Mouse (Mus musculus) heart, embryonic 15.5 days (tissue): ENCODE data around the gene Zdbf2. TPM values are rescaled to one million over a fixed set of nuclear protein-coding genes. Genes with fewer than 3 reads are reported as not detected.
A peak's percentile ranks its signal among the peaks of the same experiment; 100 is the strongest.
"Not testable (repeated sequence)": the region's sequence is repeated elsewhere in the genome, so short reads cannot be mapped to it uniquely, and the experiment has no call there.

ENCODE experiments used
- ATAC-seq: fragments of 200-750 bp; cut with Nextera tagmentation; replicated peaks from 2 replicates; pipeline ENCODE4 v1.8.0; 2017; ENCODE audit warnings: low read depth, moderate TSS enrichment; ENCODE audit not compliant: insufficient number of reproducible peaks, insufficient read depth, low FRiP score
- H3K27ac ChIP-seq: fragments of 300-500 bp; sonication (generic); 2 replicates; pipeline ENCODE4 v1.5.1; 2015; ENCODE audit warnings: mild to moderate bottlenecking, inconsistent platforms
- H3K27me3 ChIP-seq: fragments of 300-500 bp; sonication (generic); 2 replicates; pipeline ENCODE4 v1.6.1; 2015; ENCODE audit warnings: inconsistent platforms
- H3K36me3 ChIP-seq: fragments of 300-500 bp; sonication (generic); 2 replicates; pipeline ENCODE4 v1.6.1; 2015; ENCODE audit warnings: mild to moderate bottlenecking, inconsistent platforms
- H3K4me1 ChIP-seq: fragments of 300-500 bp; sonication (generic); replicated peaks from 2 replicates; pipeline ENCODE4 v1.6.1; 2015; ENCODE audit warnings: inconsistent platforms
- H3K4me2 ChIP-seq: fragments of 300-500 bp; sonication (generic); 2 replicates; pipeline ENCODE4 v1.6.1; 2015; ENCODE audit warnings: inconsistent platforms, mild to moderate bottlenecking, moderate library complexity
- H3K4me3 ChIP-seq: fragments of 300-500 bp; sonication (generic); 2 replicates; pipeline ENCODE4 v1.5.1; 2015; ENCODE audit warnings: mild to moderate bottlenecking, inconsistent platforms
- H3K9ac ChIP-seq: fragments of 300-500 bp; sonication (generic); 2 replicates; pipeline ENCODE4 v1.6.1; 2015; ENCODE audit warnings: mild to moderate bottlenecking, inconsistent platforms
- H3K9me3 ChIP-seq: fragments of 300-500 bp; sonication (generic); replicated peaks from 2 replicates; pipeline ENCODE4 v1.6.1; 2016; ENCODE audit warnings: inconsistent platforms
- WGBS: fragments of 180-500 bp; shearing (Covaris S2); methylation state at CpG from one replicate; pipeline ENCODE4 v1.1.7; 2015; ENCODE audit warnings: mixed read lengths; 5-methylcytosine and 5-hydroxymethylcytosine counted together
- polyA plus RNA-seq: library from polyadenylated mRNA; unstranded; fragments of >200 nt; fragmentation: Nextera tagmentation; extraction: Ambion mirVana; gene quantifications from 2 replicates; pipeline ENCODE4 v1.2.1, GENCODE M21; 2015

Gene Zdbf2
- polyA plus RNA-seq, 1 experiment from 2014 or later: 6.2 TPM

DNA sequence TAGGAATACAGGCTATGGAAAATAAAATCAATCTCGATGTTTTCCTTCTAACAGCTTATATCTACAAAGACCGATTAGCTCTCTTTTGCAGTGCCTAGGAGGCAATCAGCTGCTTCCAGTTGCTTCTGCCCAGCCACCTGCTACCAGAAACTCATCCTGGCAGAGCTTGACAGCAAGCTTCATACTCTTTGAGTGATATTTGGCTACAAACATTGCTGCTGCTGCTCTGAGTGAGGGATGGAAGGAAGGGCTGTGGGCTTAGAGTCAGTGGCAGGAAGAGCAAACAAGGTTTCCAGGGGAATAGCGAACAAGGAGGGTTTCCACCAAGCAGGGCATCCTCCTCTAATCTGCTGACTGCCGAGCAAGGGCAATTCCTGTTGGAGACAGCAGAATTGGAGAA lies 7.6 kb upstream of the Zdbf2 start:
- Histone ChIP-seq H3K4me1 (no peaks in the 10 kb centered on the region), H3K9ac (no peak overlapping the region), H3K4me3 (no peak overlapping the region), H3K36me3 (no peaks in the 10 kb centered on the region), H3K4me2 (no peak overlapping the region), H3K27ac (no peak overlapping the region), H3K9me3 (no peaks in the 10 kb centered on the region), H3K27me3 (peaks cover 92% of the 10 kb centered on the region)
- 37% methylated on average over 4 of the region's 4 CpGs for WGBS
- ATAC-seq: no peak

DNA sequence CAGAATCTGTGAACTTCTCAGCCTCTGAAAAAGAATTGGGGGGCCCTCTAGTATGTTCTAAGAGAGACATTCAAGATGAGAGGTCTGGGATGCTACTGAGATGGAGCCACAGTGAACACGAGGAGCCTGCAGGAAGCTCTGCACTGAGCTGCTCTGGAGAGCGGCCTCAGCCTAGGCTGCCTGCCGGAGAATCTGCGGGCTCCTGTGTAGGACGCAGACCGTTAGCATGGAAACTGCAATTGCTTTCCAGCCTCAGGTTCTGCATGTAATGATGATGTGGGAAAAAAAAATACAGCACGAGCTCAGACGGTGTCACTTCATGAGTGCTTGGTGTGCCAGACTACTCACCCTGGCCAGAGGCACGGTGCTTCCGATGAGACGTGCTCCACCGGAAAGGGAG lies 6.9 kb upstream of the Zdbf2 start:
- Histone ChIP-seq H3K27me3 (peaks cover 91% of the 10 kb centered on the region), H3K4me1 (no peaks in the 10 kb centered on the region), H3K9me3 (no peaks in the 10 kb centered on the region), H3K9ac (no peak overlapping the region), H3K4me2 (no peak overlapping the region), H3K27ac (no peak overlapping the region), H3K4me3 (no peak overlapping the region), H3K36me3 (no peaks in the 10 kb centered on the region)
- whole genome bisulfite sequencing: 37% methylated on average over 12 of the region's 12 CpGs
- no peak for ATAC-seq

DNA sequence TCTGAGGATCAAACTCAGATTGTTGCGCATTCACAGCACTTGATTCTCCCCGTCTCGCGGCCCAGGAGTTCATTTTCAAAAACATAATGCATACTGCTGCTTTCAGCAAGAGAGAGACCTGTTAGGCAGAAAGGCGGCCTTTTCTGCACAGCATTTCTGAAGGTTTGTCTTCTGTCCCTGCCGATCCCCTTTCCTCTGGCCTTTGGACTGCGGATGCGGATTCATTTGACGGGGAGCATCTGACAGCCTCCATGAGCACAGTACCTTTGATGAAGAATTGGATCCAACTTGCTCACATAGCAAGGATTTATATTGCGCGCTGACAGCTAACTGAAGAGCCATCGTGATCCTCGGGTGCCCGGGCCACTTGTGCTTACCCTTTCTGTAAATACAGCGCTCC lies 6.3 kb upstream of the Zdbf2 start:
- no peak overlapping the region for H3K4me2 ChIP-seq
- no peaks in the 10 kb centered on the region for H3K9me3 ChIP-seq
- no peak for ATAC-seq
- H3K4me1 ChIP-seq: no peaks in the 10 kb centered on the region
- H3K27me3 ChIP-seq: peaks cover 93% of the 10 kb centered on the region
- H3K27ac ChIP-seq: no peak overlapping the region
- no peak overlapping the region for H3K9ac ChIP-seq
- H3K36me3 ChIP-seq: no peaks in the 10 kb centered on the region
- H3K4me3 ChIP-seq: no peak overlapping the region
- 37% methylated on average over 15 of the region's 15 CpGs for WGBS

DNA sequence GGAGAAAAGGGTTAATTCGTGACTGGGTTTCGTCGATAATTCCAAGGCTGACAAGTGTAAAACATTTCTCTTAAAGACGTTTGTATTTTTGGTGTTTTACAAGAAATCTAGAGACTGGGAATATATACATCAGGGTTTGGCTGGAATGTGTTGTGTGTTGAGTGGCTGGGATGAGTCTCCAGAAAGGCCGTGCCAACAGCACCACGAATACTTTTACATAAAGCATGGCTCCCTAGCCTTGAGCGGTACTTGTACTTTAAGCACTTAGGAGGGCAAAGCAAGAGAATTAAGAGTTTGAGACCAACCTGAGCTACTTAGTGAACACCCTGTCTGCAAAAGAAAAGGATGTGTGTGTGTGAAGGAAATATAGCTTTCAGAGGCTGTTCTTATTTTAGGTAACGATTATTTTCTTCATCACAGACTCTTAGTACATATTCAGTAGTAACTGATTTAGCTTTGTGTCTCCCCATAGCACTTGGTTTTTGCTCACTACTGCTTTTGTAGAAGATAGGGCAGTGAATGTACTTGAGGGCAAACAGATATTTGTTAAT lies 865 bp upstream of the Zdbf2 start:
- Histone ChIP-seq H3K9me3 (no peaks in the 10 kb centered on the region), H3K36me3 (no peaks in the 10 kb centered on the region), H3K27me3 (peaks cover 75% of the 10 kb centered on the region), H3K4me1 (peaks cover 10% of the 10 kb centered on the region), H3K4me3 (no peak overlapping the region), H3K27ac (no peak overlapping the region), H3K4me2 (no peak overlapping the region; the same call in 1 of the 2 replicates), H3K9ac (no peak overlapping the region)
- no peak for ATAC-seq
- 25% methylated on average over 8 of the region's 8 CpGs for WGBS

DNA sequence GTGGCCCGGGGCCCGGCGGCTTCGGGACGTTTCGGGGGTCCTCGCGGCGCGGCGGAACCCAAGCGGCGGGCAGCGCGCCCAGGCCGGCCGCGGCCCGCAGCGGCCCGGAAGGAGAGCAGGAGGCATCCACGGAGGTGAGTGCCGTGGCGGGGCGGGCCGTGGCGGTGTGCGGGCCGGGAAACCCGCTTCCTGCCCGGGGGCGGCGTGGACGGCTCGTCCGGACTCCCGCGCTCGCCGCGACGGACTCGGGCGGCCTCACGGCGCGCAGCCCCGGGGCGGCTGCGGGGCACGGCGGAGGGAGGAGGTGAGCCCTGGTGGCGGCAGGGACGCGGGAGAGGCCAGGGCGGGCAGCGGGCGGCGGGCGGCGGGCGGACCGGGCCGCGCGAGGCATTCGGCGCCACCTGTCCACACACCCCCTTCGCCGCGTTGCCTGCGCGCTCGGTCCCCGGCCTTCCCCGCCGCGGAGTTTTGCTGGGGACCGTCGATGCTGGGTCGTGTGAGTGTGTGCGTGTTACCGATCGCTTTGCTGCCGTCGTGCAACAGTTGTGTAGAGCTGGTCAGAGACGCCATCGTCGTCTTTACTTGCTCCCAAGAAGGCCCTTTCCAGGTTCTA lies 380 bp downstream of the Zdbf2 start:
- no peaks in the 10 kb centered on the region for H3K9me3 ChIP-seq
- H3K27ac ChIP-seq: peak overlapping the region; percentile 66
- H3K4me3 ChIP-seq: peak overlapping the region; percentile 68
- WGBS: under 1% methylated on average over 70 of the region's 89 CpGs
- peak overlapping the region; percentile 77 for H3K4me2 ChIP-seq
- H3K27me3 ChIP-seq: peaks cover 67% of the 10 kb centered on the region
- peak overlapping the region; percentile 77 for H3K9ac ChIP-seq
- H3K36me3 ChIP-seq: no peaks in the 10 kb centered on the region
- peak; percentile 43 for ATAC-seq
- peaks cover 10% of the 10 kb centered on the region for H3K4me1 ChIP-seq

DNA sequence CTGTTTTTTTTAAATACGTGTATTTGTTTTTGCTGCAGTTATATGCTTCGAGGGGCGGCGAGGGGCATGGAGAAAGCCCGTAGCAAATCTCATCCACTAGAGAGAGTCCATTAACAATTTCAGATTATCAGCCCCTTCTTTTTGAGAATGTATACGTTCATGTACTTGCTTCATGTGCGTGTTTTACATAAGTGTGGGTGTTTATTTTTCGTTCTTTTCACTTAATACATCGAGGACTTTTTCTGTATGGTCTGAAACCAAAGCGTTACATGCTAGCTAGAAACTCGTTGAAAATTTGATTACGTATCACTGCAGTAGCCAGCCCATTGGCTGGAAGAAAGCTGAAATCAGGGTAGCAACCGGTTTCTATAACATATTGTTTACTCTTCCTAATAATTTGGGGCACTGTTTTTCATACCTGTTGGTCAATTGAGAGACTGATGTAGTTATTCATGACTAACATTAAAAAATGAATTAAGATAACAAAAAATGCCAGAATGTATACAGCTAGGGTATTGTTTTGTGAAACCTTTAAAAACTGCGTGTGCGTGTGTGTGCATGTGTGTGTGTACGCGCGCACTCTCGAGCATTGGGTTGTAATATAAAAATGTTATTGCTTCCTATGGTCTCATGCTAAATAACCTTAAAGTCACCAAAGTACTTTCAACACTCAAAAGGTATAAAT lies 1.1 kb downstream of the Zdbf2 start:
- no peaks in the 10 kb centered on the region for H3K9me3 ChIP-seq
- H3K9ac ChIP-seq: peak overlapping the region; percentile 77
- no peaks in the 10 kb centered on the region for H3K36me3 ChIP-seq
- ATAC-seq: no peak
- peak overlapping the region; percentile 68 for H3K4me3 ChIP-seq
- peak overlapping the region; percentile 77 for H3K4me2 ChIP-seq
- no peak overlapping the region for H3K27ac ChIP-seq
- WGBS: 15% methylated on average over 19 of the region's 19 CpGs
- H3K4me1 ChIP-seq: peaks cover 10% of the 10 kb centered on the region
- peaks cover 61% of the 10 kb centered on the region for H3K27me3 ChIP-seq

DNA sequence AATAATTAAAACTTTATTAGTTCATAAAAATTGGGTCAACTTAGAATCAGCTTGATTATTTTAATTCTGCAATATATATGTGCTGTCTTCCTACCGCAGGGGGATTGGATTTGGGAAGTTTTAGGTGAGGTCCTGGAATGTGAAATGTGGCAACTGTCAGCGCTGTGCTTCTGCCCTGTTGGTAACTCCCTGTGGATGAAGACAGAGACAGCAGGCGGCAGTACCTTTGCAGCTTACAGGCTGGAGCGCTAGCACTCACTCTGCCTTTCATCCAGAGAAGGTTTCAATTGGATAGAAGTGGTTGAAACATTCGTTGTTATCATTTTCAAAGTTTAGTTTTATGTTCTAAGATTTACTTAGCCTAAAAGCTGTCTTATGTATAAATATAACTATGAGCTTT lies 5.0 kb downstream of the Zdbf2 start:
- Histone ChIP-seq H3K9ac (no peak overlapping the region), H3K36me3 (no peaks in the 10 kb centered on the region), H3K9me3 (no peaks in the 10 kb centered on the region), H3K27me3 (peaks cover 43% of the 10 kb centered on the region), H3K4me3 (no peak overlapping the region), H3K4me2 (no peak overlapping the region), H3K4me1 (peaks cover 6% of the 10 kb centered on the region), H3K27ac (no peak overlapping the region)
- no peak for ATAC-seq
- 29% methylated on average over 5 of the region's 5 CpGs for WGBS

DNA sequence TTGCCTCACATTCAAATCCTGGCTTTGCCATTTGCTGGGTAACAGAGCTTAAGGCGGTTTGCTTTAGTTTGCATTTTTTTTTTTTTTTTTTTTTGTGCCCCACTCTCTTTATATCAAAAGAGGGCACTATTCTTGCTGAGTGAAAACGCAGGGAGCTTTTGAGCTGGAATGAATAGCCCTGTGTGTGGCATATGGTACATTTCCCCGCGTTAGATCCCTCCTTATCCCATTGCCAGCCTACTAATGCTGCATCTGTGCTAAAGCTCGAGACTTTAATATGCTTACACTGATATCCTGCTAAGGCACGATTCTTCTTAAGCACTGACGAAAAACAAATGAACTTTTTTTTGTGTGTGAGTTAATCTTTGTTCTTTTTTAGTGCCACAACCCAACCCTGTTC lies 20.9 kb downstream of the Zdbf2 start:
- Histone ChIP-seq H3K4me3 (no peak overlapping the region), H3K27me3 (no peaks in the 10 kb centered on the region), H3K27ac (no peak overlapping the region), H3K9me3 (no peaks in the 10 kb centered on the region), H3K9ac (no peak overlapping the region), H3K4me2 (no peak overlapping the region), H3K4me1 (no peaks in the 10 kb centered on the region), H3K36me3 (no peaks in the 10 kb centered on the region)
- WGBS: 53% methylated on average over 7 of the region's 7 CpGs
- no peak for ATAC-seq

DNA sequence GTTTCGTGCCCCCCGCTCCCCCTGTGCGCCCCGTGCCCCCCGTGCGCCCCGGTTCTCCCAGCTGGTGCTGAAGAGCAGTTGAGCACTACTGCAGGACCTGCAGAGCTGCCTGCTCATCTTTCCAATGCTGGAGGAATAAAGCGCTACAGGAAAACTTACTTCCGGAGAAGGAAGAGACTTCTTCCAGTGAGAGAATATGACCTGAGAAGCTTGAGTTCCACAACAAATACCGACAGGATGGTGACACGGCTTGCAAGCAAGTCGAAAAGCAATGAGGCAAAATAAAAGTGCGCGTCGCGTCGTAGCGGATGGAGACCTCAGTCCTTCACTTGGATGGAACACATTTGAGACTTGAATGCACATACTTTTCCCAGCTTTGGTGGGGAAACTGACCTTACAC lies 36.6 kb downstream of the Zdbf2 start:
- 41% methylated on average over 18 of the region's 18 CpGs for WGBS
- Histone ChIP-seq H3K27ac (no peak overlapping the region), H3K9ac (no peak overlapping the region), H3K4me1 (0 out of 2 replicates have a peak, but pooled peaks cover 2% of the 10 kb centered on the region), H3K36me3 (no peaks in the 10 kb centered on the region), H3K4me2 (peak overlapping the region; percentile 56), H3K27me3 (peaks cover 23% of the 10 kb centered on the region), H3K9me3 (no peaks in the 10 kb centered on the region), H3K4me3 (peak overlapping the region; percentile 28)
- no peak for ATAC-seq

DNA sequence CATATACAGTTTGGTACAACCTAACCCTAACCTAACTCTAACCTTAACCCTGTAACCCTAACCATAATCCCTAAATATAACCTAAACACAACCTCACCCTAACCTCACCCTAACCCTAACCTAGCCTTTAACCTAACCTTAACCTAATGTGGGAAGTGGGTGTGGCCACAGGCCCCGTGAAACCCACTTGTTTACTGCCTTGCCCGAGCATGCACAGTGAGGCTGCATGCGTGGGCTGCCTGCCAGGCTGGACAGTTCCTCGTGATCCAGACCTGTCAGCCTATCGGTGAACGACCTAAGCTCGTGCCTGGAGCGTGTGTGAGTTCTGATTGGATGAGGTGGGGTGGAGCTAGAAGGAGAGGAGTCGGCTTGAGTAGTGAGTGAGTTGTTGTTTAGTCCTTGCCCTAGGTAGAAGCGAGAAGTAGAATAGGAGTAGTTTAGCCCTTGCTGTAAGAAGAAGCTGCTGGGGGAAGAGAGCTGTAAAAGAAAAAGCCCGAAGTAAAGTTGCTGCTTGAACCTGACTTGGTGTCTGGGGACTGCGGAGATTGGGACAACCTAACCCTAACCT lies 50.6 kb downstream of the Zdbf2 start:
- H3K36me3 ChIP-seq, H3K27ac ChIP-seq, H3K4me2 ChIP-seq, ATAC-seq, H3K4me1 ChIP-seq, H3K27me3 ChIP-seq, H3K9me3 ChIP-seq, H3K4me3 ChIP-seq, H3K9ac ChIP-seq: not testable (repeated sequence)
- 30% methylated on average over 12 of the region's 12 CpGs for WGBS
